Mouse (Mus musculus): ENCODE measurements around the gene Gltpd2. TPM values are rescaled to one million over a fixed set of nuclear protein-coding genes. Genes with fewer than 3 reads are reported as not detected.

The Gltpd2 gene
- total RNA-seq, 1 experiment from 2014 or later = 7.9 TPM

DNA sequence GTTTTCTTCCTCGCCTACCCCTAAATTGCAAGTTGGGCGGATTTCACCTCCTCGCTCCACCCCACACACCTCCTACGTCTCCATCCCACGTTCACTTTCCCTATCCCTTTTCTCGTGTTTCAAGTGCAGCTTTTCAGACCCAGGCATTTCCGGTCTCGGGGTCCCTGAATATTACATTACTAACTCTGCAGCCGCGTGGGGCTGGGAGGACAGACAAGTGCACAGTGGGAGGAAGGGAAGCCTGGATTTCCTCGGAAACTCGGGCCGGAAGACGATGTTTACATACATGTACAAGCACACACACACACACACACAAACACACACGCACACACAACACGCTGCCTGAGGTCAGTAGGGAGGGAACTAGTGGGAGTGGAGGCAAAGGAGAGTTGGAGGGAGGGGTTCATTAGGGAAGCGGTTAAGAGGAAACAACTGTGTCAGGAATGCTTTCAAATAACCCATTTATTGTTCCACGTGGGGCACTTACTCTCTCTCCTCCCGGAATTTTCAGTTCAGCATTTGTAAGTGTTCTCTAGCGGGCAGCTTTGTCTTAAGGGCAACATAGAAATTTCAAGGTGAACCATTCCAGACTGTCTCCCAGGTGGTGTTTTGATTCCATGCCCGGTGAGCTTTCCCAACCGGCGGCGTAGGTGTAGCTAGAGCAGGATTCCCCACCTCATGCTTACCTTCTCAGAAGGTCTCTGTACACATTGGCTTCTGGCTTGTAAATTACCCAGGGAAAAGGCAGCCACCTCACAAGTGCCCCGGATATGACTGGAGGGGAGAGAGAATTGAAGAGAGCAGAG is 44.7 kb downstream of the Gltpd2 start:
- peak; percentile 35 for DNase-seq

DNA sequence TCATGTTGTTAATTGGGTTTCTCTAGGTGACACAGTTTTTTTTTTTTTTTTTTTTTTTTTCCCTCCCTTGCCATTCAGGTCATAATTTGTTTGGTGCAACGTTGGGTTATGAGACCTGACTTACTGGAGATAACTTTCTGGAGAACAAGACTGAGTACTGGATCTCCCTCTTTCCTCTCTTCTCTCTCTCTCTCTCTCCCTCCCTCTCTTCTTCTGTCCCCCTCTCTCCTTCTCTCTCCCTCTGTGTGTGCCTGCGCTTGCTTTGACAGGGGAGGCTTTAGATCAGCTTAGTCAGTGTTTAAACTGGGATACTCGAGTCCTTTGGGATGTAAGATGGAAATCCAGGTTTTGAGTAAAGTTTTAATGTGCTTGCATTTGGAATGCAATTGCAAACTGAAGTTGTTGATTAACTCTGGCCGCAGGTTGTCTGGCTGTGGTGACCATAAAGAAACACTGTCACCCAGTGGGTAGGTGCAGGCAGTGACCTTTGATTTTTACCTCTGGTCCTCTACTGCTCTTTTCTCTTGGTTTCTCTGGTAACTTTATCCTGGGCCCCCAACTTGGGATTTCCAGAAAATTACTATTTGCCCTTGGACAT is 45.4 kb downstream of the Gltpd2 start:
- DNase-seq = no peak

DNA sequence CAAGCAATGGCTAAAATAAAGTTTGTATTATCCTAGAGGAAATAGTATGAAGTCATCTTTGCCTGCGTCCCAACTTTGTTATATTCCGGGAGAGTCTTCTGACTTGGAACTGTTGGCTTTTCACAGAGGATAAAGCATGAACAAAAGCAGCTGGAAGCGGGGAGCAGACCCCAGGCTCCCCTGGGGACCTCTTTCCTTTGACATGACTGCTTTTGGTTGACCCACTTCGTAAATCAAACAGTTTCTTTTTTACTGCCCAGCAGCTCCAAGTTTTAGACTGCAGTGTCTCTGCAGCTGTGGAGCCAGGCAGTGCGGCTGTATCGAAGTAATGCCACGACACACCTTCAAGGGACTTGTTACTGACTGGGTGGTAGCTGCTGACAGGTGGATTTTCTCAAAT is 47.6 kb downstream of the Gltpd2 start:
- DNase-seq = no peak

Other genes starting within 250 kb of the Gltpd2 start
- not detected in 2 replicates for gene Alox12e, start 196.6 kb upstream of the Gltpd2 start, total RNA-seq (2021)
- 4.4 and 4.7 TPM in 2 replicates for gene Alox15, start 167.2 kb upstream of the Gltpd2 start, total RNA-seq (2021)
- 23.2 and 28.9 TPM in 2 replicates for gene Pelp1, start 109.2 kb upstream of the Gltpd2 start, total RNA-seq (2021)
- gene Arrb2, start 86.6 kb upstream of the Gltpd2 start, total RNA-seq (2021) = 17.5 and 32.6 TPM in 2 replicates
- 18.1 and 23.3 TPM in 2 replicates for gene Med11, start 67.3 kb upstream of the Gltpd2 start, total RNA-seq (2021)
- gene Zmynd15, start 59.8 kb upstream of the Gltpd2 start, total RNA-seq (2021) = 1.3 and 1.5 TPM in 2 replicates
- 4.0 and 6.0 TPM in 2 replicates for gene Cxcl16, start 59.2 kb upstream of the Gltpd2 start, total RNA-seq (2021)
- gene Tm4sf5, start 14.0 kb upstream of the Gltpd2 start, total RNA-seq (2021) = not detected in 2 replicates
- not detected in 2 replicates for gene Vmo1, start 4.6 kb upstream of the Gltpd2 start, total RNA-seq (2021)
- 233 and 258 TPM in 2 replicates for gene Psmb6, start 6.2 kb downstream of the Gltpd2 start, total RNA-seq (2021)
- not detected in 2 replicates for gene Gm40193, start 13.7 kb downstream of the Gltpd2 start, total RNA-seq (2021)
- 8.5 and 10.9 TPM in 2 replicates for gene Pld2, start 20.9 kb downstream of the Gltpd2 start, total RNA-seq (2021)
- 52.5 and 58.5 TPM in 2 replicates for gene Mink1, start 43.7 kb downstream of the Gltpd2 start, total RNA-seq (2021)
- not detected in 2 replicates for gene 4930544D05Rik, start 96.7 kb downstream of the Gltpd2 start, total RNA-seq (2021)
- not detected in 2 replicates for gene Chrne, start 100.0 kb downstream of the Gltpd2 start, total RNA-seq (2021)
- gene Gp1ba, start 119.9 kb downstream of the Gltpd2 start, total RNA-seq (2021) = 0.49 and 0.56 TPM in 2 replicates
- gene Rnf167, start 128.0 kb downstream of the Gltpd2 start, total RNA-seq (2021) = 69.6 and 88.5 TPM in 2 replicates
- 175 and 184 TPM in 2 replicates for gene Slc25a11, start 128.3 kb downstream of the Gltpd2 start, total RNA-seq (2021)
- 807 and 918 TPM in 2 replicates for gene Pfn1, start 135.4 kb downstream of the Gltpd2 start, total RNA-seq (2021)
- 14.9 and 21.4 TPM in 2 replicates for gene Eno3, start 138.0 kb downstream of the Gltpd2 start, total RNA-seq (2021)
- gene Spag7, start 150.2 kb downstream of the Gltpd2 start, total RNA-seq (2021) = 72.5 and 77.1 TPM in 2 replicates
- gene Camta2, start 168.9 kb downstream of the Gltpd2 start, total RNA-seq (2021) = 38.8 and 41.8 TPM in 2 replicates
- gene Inca1, start 181.0 kb downstream of the Gltpd2 start, total RNA-seq (2021) = 15.2 and 15.8 TPM in 2 replicates
- gene Kif1c, start 181.4 kb downstream of the Gltpd2 start, total RNA-seq (2021) = 154 and 159 TPM in 2 replicates
- gene Zfp3, start 245.0 kb downstream of the Gltpd2 start, total RNA-seq (2021) = 8.7 and 10.3 TPM in 2 replicates